Mouse (Mus musculus) embryonic fibroblast, embryonic 13.5 days (primary cell): Measurements from ENCODE around the gene Klhl6.

ENCODE experiments used
- CTCF ChIP-seq: IDR thresholded peaks from 2 replicates; pipeline ENCODE4 v1.5.1; 2011; ENCODE audit warnings: mild to moderate bottlenecking, control low read depth, low read length, moderate library complexity, borderline replicate concordance; ENCODE audit not compliant: insufficient read depth
- POLR2A ChIP-seq: IDR thresholded peaks from 2 replicates; pipeline ENCODE4 v1.6.1; 2011; ENCODE audit warnings: low read depth, mild to moderate bottlenecking, control low read depth, low read length, moderate library complexity

DNA sequence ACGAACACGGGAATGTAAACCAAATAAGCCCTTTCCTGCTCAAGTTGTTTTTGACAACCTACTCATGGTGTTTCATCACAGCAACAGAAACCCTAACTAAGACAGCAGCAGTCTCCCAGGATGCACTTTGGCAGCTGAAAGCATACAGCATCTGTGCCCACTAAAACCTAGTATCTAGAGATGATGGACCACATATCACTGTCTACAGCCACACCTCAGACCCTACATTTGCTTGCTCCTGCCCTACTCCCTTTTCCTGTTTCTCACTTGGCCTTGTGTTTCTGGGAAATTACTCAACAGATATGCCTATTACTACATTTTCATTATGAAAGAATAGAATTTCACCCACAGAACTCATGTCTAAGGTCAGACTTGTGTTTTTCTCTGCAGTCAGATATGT is 70.3 kb downstream of the Klhl6 start:
- TF ChIP-seq CTCF (no peak), POLR2A (no peak)
